Mouse (Mus musculus): ENCODE measurements around the gene Olfr373.
"Not testable (repeated sequence)": the region's sequence is repeated elsewhere in the genome, so short reads cannot be mapped to it uniquely, and the experiment has no call there.

Olfr373 gene

GRCm38 (mm10) chr8:72082877-72083276 is at the start of gene Olfr373:
Olfr373 (plus strand) TSS chr8:72083177.
- DNase-seq (ENCODE audit: low spot score) = not testable (repeated sequence)

GRCm38 (mm10) chr8:72040918-72041317 is 42.1 kb upstream of the Olfr373 start, which contains the start of gene Olfr372:
Olfr372 (plus strand) TSS chr8:72041218.
- DNase-seq (ENCODE audit: low spot score) = not testable (repeated sequence)

GRCm38 (mm10) chr8:72042493-72042892 is 40.5 kb upstream of the Olfr373 start:
- DNase-seq (ENCODE audit: low spot score) = no peak

GRCm38 (mm10) chr8:72054633-72055032 is 28.3 kb upstream of the Olfr373 start:
- DNase-seq (ENCODE audit: low spot score) = not testable (repeated sequence)

- not testable (repeated sequence) for DNase-seq (ENCODE audit: low spot score)
These were observed 25.3 kb upstream of the Olfr373 start for GRCm38 (mm10) chr8:72057643-72058042.

- DNase-seq (ENCODE audit: low spot score) = not testable (repeated sequence)
These were observed 16.1 kb upstream of the Olfr373 start for GRCm38 (mm10) chr8:72066819-72067399.

GRCm38 (mm10) chr8:72084744-72085143 is 1.8 kb downstream of the Olfr373 start:
- DNase-seq (ENCODE audit: low spot score) = no peak

- not testable (repeated sequence) for DNase-seq (ENCODE audit: low spot score)
These were observed 4.6 kb downstream of the Olfr373 start for GRCm38 (mm10) chr8:72087611-72088010.

GRCm38 (mm10) chr8:72096721-72097120 is 13.7 kb downstream of the Olfr373 start:
- DNase-seq (ENCODE audit: low spot score) = not testable (repeated sequence)

GRCm38 (mm10) chr8:72099377-72100103 is 16.6 kb downstream of the Olfr373 start:
- not testable (repeated sequence) for DNase-seq (ENCODE audit: low spot score)

- DNase-seq (ENCODE audit: low spot score) = no peak
These were observed 22.2 kb downstream of the Olfr373 start for GRCm38 (mm10) chr8:72105165-72105564.

GRCm38 (mm10) chr8:72106740-72107139 is 23.8 kb downstream of the Olfr373 start, which contains the start of gene Olfr374:
Olfr374 (plus strand) TSS chr8:72107040.
- DNase-seq (ENCODE audit: low spot score) = no peak

GRCm38 (mm10) chr8:72110876-72111275 is 27.9 kb downstream of the Olfr373 start:
- no peak for DNase-seq (ENCODE audit: low spot score)

GRCm38 (mm10) chr8:72112486-72112885 is 29.5 kb downstream of the Olfr373 start:
- DNase-seq (ENCODE audit: low spot score) = no peak

GRCm38 (mm10) chr8:72115202-72115601 is 32.2 kb downstream of the Olfr373 start:
- DNase-seq (ENCODE audit: low spot score) = no peak

GRCm38 (mm10) chr8:72118616-72119015 is 35.6 kb downstream of the Olfr373 start:
- DNase-seq (ENCODE audit: low spot score) = no peak

- not testable (repeated sequence) for DNase-seq (ENCODE audit: low spot score)
These were observed 38.5 kb downstream of the Olfr373 start for GRCm38 (mm10) chr8:72121486-72121885.

GRCm38 (mm10) chr8:72121997-72122396 is 39.0 kb downstream of the Olfr373 start:
- DNase-seq (ENCODE audit: low spot score) = no peak

GRCm38 (mm10) chr8:72127834-72128233 is 44.9 kb downstream of the Olfr373 start:
- DNase-seq (ENCODE audit: low spot score) = no peak

- no peak for DNase-seq (ENCODE audit: low spot score)
These were observed 48.3 kb downstream of the Olfr373 start for GRCm38 (mm10) chr8:72131251-72131650.

- no peak for DNase-seq (ENCODE audit: low spot score)
These were observed 48.9 kb downstream of the Olfr373 start for GRCm38 (mm10) chr8:72131901-72132300.

GRCm38 (mm10) chr8:72132417-72132816 is 49.4 kb downstream of the Olfr373 start:
- DNase-seq (ENCODE audit: low spot score) = no peak

- no peak for DNase-seq (ENCODE audit: low spot score)
These were observed 49.9 kb downstream of the Olfr373 start for GRCm38 (mm10) chr8:72132891-72133290.
